Mouse (Mus musculus): ENCODE results near the gene Olfr1106. TPM values are rescaled to one million over a fixed set of nuclear protein-coding genes. Genes with fewer than 3 reads are reported as not detected.

The Olfr1106 gene
- polyA plus RNA-seq (2015; fragmentation: Nextera tagmentation; extraction: Ambion mirVana) = not detected in 2 replicates

DNA sequence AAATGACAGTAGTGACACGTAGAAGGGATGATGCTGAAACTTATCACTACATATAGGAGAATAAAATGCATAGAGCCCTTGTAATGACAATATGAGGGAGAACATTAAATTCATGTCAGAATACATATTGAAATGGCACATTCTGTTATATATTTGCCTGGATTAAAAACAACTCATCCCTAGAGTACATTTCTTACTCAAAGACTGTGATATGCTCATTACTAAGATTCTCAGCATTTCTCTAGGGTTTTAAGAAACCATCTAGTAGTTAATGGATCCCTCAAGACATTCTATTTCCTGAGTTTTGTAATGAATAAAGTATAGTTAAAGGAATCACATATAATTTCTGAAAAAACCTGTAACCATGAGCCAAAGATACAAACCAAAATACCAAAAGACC is at the start of gene Olfr1106:
Gene Olfr1106 (minus strand): TSS at position 101 of the 400 bp plus-strand sequence.
- WGBS = 74% methylated on average over 1 of the region's 1 CpGs

DNA sequence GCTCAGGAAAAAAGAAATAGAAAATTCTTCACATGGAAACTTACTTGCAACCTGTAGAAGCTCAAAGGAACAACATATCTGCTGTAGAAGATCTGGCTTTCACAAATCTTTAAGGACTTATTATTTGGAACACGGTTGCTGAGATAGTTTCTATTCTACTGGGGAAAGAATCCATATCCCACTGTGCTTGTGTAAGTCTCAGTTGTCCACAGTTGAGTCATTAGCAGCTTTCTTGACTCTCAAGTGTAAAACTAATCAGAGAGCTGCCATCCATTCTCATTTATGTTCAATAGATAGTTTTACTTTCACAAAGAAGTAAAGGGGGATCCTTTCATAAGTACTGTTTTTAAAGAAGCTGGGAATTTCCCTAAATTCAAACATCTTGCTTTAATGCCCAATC is 43.8 kb upstream of the Olfr1106 start, which contains the start of gene Olfr1109:
Gene Olfr1109 (minus strand): TSS at position 101 of the 400 bp plus-strand sequence.
- Histone ChIP-seq H3K4me2 (replicated peaks; ENCODE audit: low read depth, low read length) (no peak within 1 kb of the TSS), H3K4me3 (ENCODE audit: low read length) (no peak within 1 kb of the TSS), H3K9me3 (ENCODE audit: low read length) (no peaks in the 10 kb centered on the region), H3K4me1 (ENCODE audit: insufficient read depth, low read length) (no peaks in the 10 kb centered on the region), H3K36me3 (ENCODE audit: insufficient read depth, low read length) (no peaks in the 10 kb centered on the region), H3K27ac (ENCODE audit: low read length) (no peak within 1 kb of the TSS), H3K9ac (replicated peaks; ENCODE audit: low read length) (no peak within 1 kb of the TSS), H3K27me3 (ENCODE audit: insufficient read depth, low read length) (no peaks in the 10 kb centered on the region)
- ATAC-seq (ENCODE audit: low FRiP score, low TSS enrichment) = no peak
- WGBS = 68% methylated on average over 1 of the region's 1 CpGs

More for the DNA sequence above, at the start of gene Olfr1106:
- Histone ChIP-seq H3K9ac (replicated peaks; ENCODE audit: low read length) (no peak within 1 kb of the TSS), H3K27me3 (ENCODE audit: insufficient read depth, low read length) (no peaks in the 10 kb centered on the region), H3K27ac (ENCODE audit: low read length) (no peak within 1 kb of the TSS), H3K4me1 (ENCODE audit: insufficient read depth, low read length) (no peaks in the 10 kb centered on the region), H3K9me3 (ENCODE audit: low read length) (no peaks in the 10 kb centered on the region), H3K4me2 (replicated peaks; ENCODE audit: low read depth, low read length) (no peak within 1 kb of the TSS), H3K4me3 (ENCODE audit: low read length) (no peak within 1 kb of the TSS), H3K36me3 (ENCODE audit: insufficient read depth, low read length) (no peaks in the 10 kb centered on the region)
- no peak for ATAC-seq (ENCODE audit: low FRiP score, low TSS enrichment)

DNA sequence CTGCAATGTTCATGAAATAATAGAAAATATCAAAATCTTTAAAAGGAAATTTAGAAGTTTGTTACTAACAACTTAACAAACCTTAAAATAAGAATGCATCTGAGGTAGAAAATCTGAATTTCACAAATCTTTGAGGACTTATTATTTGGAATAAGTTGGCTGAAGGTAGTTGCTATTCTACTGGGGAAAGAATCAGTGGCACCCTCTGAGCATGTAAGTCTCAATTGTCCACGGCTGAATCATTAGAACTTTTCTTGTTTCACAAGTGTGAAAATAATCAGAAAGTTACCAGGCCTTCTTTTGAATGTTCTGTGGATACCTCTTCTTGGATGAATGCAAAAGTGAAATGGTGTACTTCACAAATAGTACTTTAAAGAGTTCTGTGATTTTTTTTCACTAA is 23.6 kb upstream of the Olfr1106 start, which contains the start of gene Olfr1107:
Gene Olfr1107 (minus strand): TSS at position 101 of the 400 bp plus-strand sequence.
- no peak for ATAC-seq (ENCODE audit: low FRiP score, low TSS enrichment)
- H3K9ac ChIP-seq (replicated peaks; ENCODE audit: low read length) = no peak within 1 kb of the TSS
- 94% methylated on average over 1 of the region's 1 CpGs for WGBS

DNA sequence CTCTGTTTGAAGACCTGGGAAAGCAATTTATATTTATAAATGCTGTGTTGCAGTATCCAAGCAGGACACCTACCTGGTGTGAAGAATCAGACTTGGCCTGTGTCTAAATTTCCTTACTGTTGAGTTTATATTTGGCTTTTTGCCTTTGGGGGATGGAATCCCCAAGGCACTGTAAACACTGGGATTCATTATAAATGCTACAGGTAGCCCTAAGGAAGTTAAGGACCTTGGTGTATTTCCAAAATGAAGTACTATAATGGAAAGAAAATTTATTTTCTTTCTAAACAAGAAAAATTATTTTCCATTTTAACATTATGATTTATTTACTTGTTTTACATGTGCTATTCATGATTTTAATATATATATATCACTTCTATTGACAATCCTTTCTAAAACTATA is 15.6 kb downstream of the Olfr1106 start, which contains the start of gene Olfr1105:
Gene Olfr1105 (minus strand): TSS at position 101 of the 400 bp plus-strand sequence.
- no peak within 1 kb of the TSS for H3K27ac ChIP-seq (ENCODE audit: low read length)
- H3K27me3 ChIP-seq (ENCODE audit: insufficient read depth, low read length) = no peaks in the 10 kb centered on the region
- H3K4me2 ChIP-seq (replicated peaks; ENCODE audit: low read depth, low read length) = no peak within 1 kb of the TSS
- H3K4me1 ChIP-seq (ENCODE audit: insufficient read depth, low read length) = no peaks in the 10 kb centered on the region
- no peak within 1 kb of the TSS for H3K4me3 ChIP-seq (ENCODE audit: low read length)
- no peaks in the 10 kb centered on the region for H3K9me3 ChIP-seq (ENCODE audit: low read length)
- H3K36me3 ChIP-seq (ENCODE audit: insufficient read depth, low read length) = no peaks in the 10 kb centered on the region
- no peak for ATAC-seq (ENCODE audit: low FRiP score, low TSS enrichment)
- H3K9ac ChIP-seq (replicated peaks; ENCODE audit: low read length) = no peak within 1 kb of the TSS

More for the DNA sequence above, 23.6 kb upstream of the Olfr1106 start, which contains the start of gene Olfr1107:
- Histone ChIP-seq H3K27me3 (ENCODE audit: insufficient read depth, low read length) (no peaks in the 10 kb centered on the region), H3K36me3 (ENCODE audit: insufficient read depth, low read length) (no peaks in the 10 kb centered on the region), H3K4me1 (ENCODE audit: insufficient read depth, low read length) (no peaks in the 10 kb centered on the region), H3K9me3 (ENCODE audit: low read length) (no peaks in the 10 kb centered on the region), H3K27ac (ENCODE audit: low read length) (no peak within 1 kb of the TSS), H3K4me3 (ENCODE audit: low read length) (no peak within 1 kb of the TSS), H3K4me2 (replicated peaks; ENCODE audit: low read depth, low read length) (no peak within 1 kb of the TSS)

DNA sequence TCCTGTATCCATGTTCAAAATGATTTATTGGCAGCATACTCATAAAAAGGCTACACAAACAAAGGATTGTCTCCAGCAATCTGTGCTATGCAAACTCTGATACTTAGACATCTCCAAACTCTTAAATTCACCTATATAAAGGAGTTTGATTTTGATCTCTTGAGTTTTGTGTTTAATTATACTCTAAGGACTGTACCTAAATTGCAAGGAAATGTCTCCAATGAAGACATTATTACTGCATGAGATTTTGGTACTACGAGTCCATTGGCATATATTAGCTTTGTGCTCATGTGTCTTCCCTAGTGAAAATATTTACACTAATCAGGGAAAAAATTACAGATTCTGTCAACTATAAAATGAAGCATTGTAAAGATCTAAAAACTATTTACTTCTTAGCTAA is 25.1 kb downstream of the Olfr1106 start, which contains the start of gene Olfr1104:
Gene Olfr1104 (minus strand): TSS at position 101 of the 400 bp plus-strand sequence.
- no peaks in the 10 kb centered on the region for H3K36me3 ChIP-seq (ENCODE audit: insufficient read depth, low read length)
- H3K27me3 ChIP-seq (ENCODE audit: insufficient read depth, low read length) = no peaks in the 10 kb centered on the region
- H3K27ac ChIP-seq (ENCODE audit: low read length) = no peak within 1 kb of the TSS
- H3K4me1 ChIP-seq (ENCODE audit: insufficient read depth, low read length) = no peaks in the 10 kb centered on the region
- ATAC-seq (ENCODE audit: low FRiP score, low TSS enrichment) = no peak
- H3K9ac ChIP-seq (replicated peaks; ENCODE audit: low read length) = no peak within 1 kb of the TSS
- 79% methylated on average over 1 of the region's 1 CpGs for WGBS
- H3K9me3 ChIP-seq (ENCODE audit: low read length) = no peaks in the 10 kb centered on the region
- H3K4me3 ChIP-seq (ENCODE audit: low read length) = no peak within 1 kb of the TSS
- no peak within 1 kb of the TSS for H3K4me2 ChIP-seq (replicated peaks; ENCODE audit: low read depth, low read length)

DNA sequence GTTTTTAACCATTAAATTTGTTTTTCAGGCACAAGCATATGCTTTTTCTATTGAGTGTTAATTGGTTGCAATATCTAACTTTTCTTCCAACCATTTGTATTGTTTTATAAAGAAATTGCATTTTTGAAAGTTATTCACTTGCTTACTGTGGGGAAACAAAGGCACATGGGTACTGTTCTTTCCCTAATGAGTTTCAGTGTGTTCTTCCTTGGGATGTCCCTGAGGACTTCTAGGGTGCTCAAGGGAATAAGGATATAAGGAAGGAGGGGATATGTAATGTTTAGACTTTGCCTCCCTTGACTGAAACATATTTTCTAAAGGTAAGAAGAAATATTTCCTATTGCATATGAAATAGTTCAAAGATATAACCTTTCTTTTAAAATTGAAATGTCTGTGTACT is 54.0 kb downstream of the Olfr1106 start, which contains the start of gene Olfr1102:
Gene Olfr1102 (plus strand): TSS at position 301 of the 400 bp plus-strand sequence.
- no peak within 1 kb of the TSS for H3K4me2 ChIP-seq (replicated peaks; ENCODE audit: low read depth, low read length)

More for the DNA sequence above, 54.0 kb downstream of the Olfr1106 start, which contains the start of gene Olfr1102:
- no peaks in the 10 kb centered on the region for H3K9me3 ChIP-seq (ENCODE audit: low read length)
- no peak within 1 kb of the TSS for H3K4me3 ChIP-seq (ENCODE audit: low read length)
- no peaks in the 10 kb centered on the region for H3K4me1 ChIP-seq (ENCODE audit: insufficient read depth, low read length)
- H3K27ac ChIP-seq (ENCODE audit: low read length) = no peak within 1 kb of the TSS
- ATAC-seq (ENCODE audit: low FRiP score, low TSS enrichment) = no peak
- no peak within 1 kb of the TSS for H3K9ac ChIP-seq (replicated peaks; ENCODE audit: low read length)
- no peaks in the 10 kb centered on the region for H3K27me3 ChIP-seq (ENCODE audit: insufficient read depth, low read length)
- H3K36me3 ChIP-seq (ENCODE audit: insufficient read depth, low read length) = no peaks in the 10 kb centered on the region

Other genes starting within 250 kb of the Olfr1106 start
- not detected in 2 replicates for gene Olfr141, start 242.3 kb downstream of the Olfr1106 start, polyA plus RNA-seq (2015; fragmentation: Nextera tagmentation; extraction: Ambion mirVana)
- gene Olfr1094, start 227.6 kb downstream of the Olfr1106 start, polyA plus RNA-seq (2015; fragmentation: Nextera tagmentation; extraction: Ambion mirVana) = not detected in 2 replicates
- not detected in 2 replicates for gene Olfr1095, start 200.6 kb downstream of the Olfr1106 start, polyA plus RNA-seq (2015; fragmentation: Nextera tagmentation; extraction: Ambion mirVana)
- not detected in 2 replicates for gene Gm13723, start 177.5 kb downstream of the Olfr1106 start, polyA plus RNA-seq (2015; fragmentation: Nextera tagmentation; extraction: Ambion mirVana)
- gene Olfr1097, start 160.1 kb downstream of the Olfr1106 start, polyA plus RNA-seq (2015; fragmentation: Nextera tagmentation; extraction: Ambion mirVana) = not detected in 2 replicates
- not detected in 2 replicates for gene Olfr1098, start 127.7 kb downstream of the Olfr1106 start, polyA plus RNA-seq (2015; fragmentation: Nextera tagmentation; extraction: Ambion mirVana)
- not detected in 2 replicates for gene Olfr1099, start 91.6 kb downstream of the Olfr1106 start, polyA plus RNA-seq (2015; fragmentation: Nextera tagmentation; extraction: Ambion mirVana)
- not detected in 2 replicates for gene Olfr1100, start 72.3 kb downstream of the Olfr1106 start, polyA plus RNA-seq (2015; fragmentation: Nextera tagmentation; extraction: Ambion mirVana)
- gene Olfr1101, start 61.1 kb downstream of the Olfr1106 start, polyA plus RNA-seq (2015; fragmentation: Nextera tagmentation; extraction: Ambion mirVana) = not detected in 2 replicates
- not detected in 2 replicates for gene Olfr1102, start 53.9 kb downstream of the Olfr1106 start, polyA plus RNA-seq (2015; fragmentation: Nextera tagmentation; extraction: Ambion mirVana)
- not detected in 2 replicates for gene Olfr1104, start 25.2 kb downstream of the Olfr1106 start, polyA plus RNA-seq (2015; fragmentation: Nextera tagmentation; extraction: Ambion mirVana)
- gene Olfr1105, start 15.7 kb downstream of the Olfr1106 start, polyA plus RNA-seq (2015; fragmentation: Nextera tagmentation; extraction: Ambion mirVana) = not detected in 2 replicates
- gene Olfr1107, start 23.5 kb upstream of the Olfr1106 start, polyA plus RNA-seq (2015; fragmentation: Nextera tagmentation; extraction: Ambion mirVana) = not detected in 2 replicates
- not detected in 2 replicates for gene Olfr1109, start 43.7 kb upstream of the Olfr1106 start, polyA plus RNA-seq (2015; fragmentation: Nextera tagmentation; extraction: Ambion mirVana)
- gene Olfr259, start 62.3 kb upstream of the Olfr1106 start, polyA plus RNA-seq (2015; fragmentation: Nextera tagmentation; extraction: Ambion mirVana) = not detected in 2 replicates
- not detected in 2 replicates for gene Olfr1110, start 88.0 kb upstream of the Olfr1106 start, polyA plus RNA-seq (2015; fragmentation: Nextera tagmentation; extraction: Ambion mirVana)
- gene Olfr1111, start 100.4 kb upstream of the Olfr1106 start, polyA plus RNA-seq (2015; fragmentation: Nextera tagmentation; extraction: Ambion mirVana) = not detected in 2 replicates
- gene Olfr1112, start 135.5 kb upstream of the Olfr1106 start, polyA plus RNA-seq (2015; fragmentation: Nextera tagmentation; extraction: Ambion mirVana) = not detected in 2 replicates
- not detected in 2 replicates for gene Olfr1113, start 156.7 kb upstream of the Olfr1106 start, polyA plus RNA-seq (2015; fragmentation: Nextera tagmentation; extraction: Ambion mirVana)
- gene Olfr1115, start 195.7 kb upstream of the Olfr1106 start, polyA plus RNA-seq (2015; fragmentation: Nextera tagmentation; extraction: Ambion mirVana) = not detected in 2 replicates
- not detected in 2 replicates for gene Olfr1116, start 215.3 kb upstream of the Olfr1106 start, polyA plus RNA-seq (2015; fragmentation: Nextera tagmentation; extraction: Ambion mirVana)

All from kidney, embryonic 16.5 days (tissue).